Mouse (Mus musculus) ES-E14 (cell line): ENCODE data around the gene Arhgap10. TPM values are rescaled to one million over a fixed set of nuclear protein-coding genes. Genes with fewer than 3 reads are reported as not detected.

Experiments
- DNase-seq: peaks from one replicate; pipeline ENCODE4 v3.0.0-alpha.2; 2013; ENCODE audit warnings: low read depth, low spot score
- H3K27ac ChIP-seq: 2 replicates; pipeline ENCODE4 v1.5.1; 2012; ENCODE audit warnings: low read depth, mild to moderate bottlenecking, low read length, moderate library complexity, mixed read lengths; ENCODE audit not compliant: poor library complexity, insufficient read depth, severe bottlenecking
- H3K36me3 ChIP-seq: 2 replicates; pipeline ENCODE4 v1.6.1; 2012; ENCODE audit warnings: mild to moderate bottlenecking, low read length, moderate library complexity, mixed read lengths; ENCODE audit not compliant: control insufficient read depth, poor library complexity, insufficient read depth, severe bottlenecking
- H3K4me1 ChIP-seq, 2 experiments: fragments of 150-350 bp in 1 of 2; sonication (generic) in 1 of 2; 2 replicates each; pipeline ENCODE4 v1.6.1; 2012; ENCODE audit warnings: low read length in 2 of 2, mild to moderate bottlenecking in 1 of 2, mixed read lengths in 1 of 2; ENCODE audit not compliant: control insufficient read depth in 2 of 2, insufficient read depth in 2 of 2, poor library complexity in 1 of 2
- H3K4me3 ChIP-seq, 2 experiments: fragments of 150-350 bp in 1 of 2; sonication (generic) in 1 of 2; 2 replicates each; pipeline ENCODE4 v1.5.1; 2012; ENCODE audit warnings: low read length in 2 of 2, low read depth in 1 of 2, mild to moderate bottlenecking in 1 of 2, mixed read lengths in 1 of 2; ENCODE audit not compliant: insufficient read depth in 1 of 2, poor library complexity in 1 of 2, severe bottlenecking in 1 of 2
- H3K9ac ChIP-seq: 2 replicates; pipeline ENCODE4 v1.6.1; 2012; ENCODE audit warnings: low read depth, mild to moderate bottlenecking, low read length, mixed read lengths; ENCODE audit not compliant: poor library complexity, insufficient read depth, severe bottlenecking
- H3K9me3 ChIP-seq: fragments of 150-350 bp; sonication (generic); 2 replicates; pipeline ENCODE4 v1.6.1; 2012; ENCODE audit warnings: low read depth, mild to moderate bottlenecking, low read length; ENCODE audit not compliant: control insufficient read depth, insufficient read depth
- CHD2 ChIP-seq: IDR thresholded peaks from 2 replicates; pipeline ENCODE4 v1.6.1; 2014; ENCODE audit warnings: mild to moderate bottlenecking, low read depth, low read length, inconsistent platforms
- HCFC1 ChIP-seq: IDR thresholded peaks from 2 replicates; pipeline ENCODE4 v1.6.1; 2012; ENCODE audit warnings: low read length, inconsistent platforms, borderline replicate concordance; ENCODE audit not compliant: insufficient read depth
- MAFK ChIP-seq: IDR thresholded peaks from 2 replicates; pipeline ENCODE4 v1.6.1; 2014; ENCODE audit warnings: mild to moderate bottlenecking, low read depth, low read length, inconsistent platforms; ENCODE audit not compliant: insufficient read depth
- ZC3H11A ChIP-seq: IDR thresholded peaks from 2 replicates; pipeline ENCODE4 v1.6.1; 2012; ENCODE audit warnings: low read depth, mild to moderate bottlenecking, inconsistent platforms, low read length, borderline replicate concordance
- ZNF384 ChIP-seq: IDR thresholded peaks from 2 replicates; pipeline ENCODE4 v1.6.1; 2012; ENCODE audit warnings: low read depth, low read length, inconsistent platforms
- in situ Hi-C, 2 experiments: fragments of 600-800 bp; cut with MboI; formaldehyde crosslinking; loops; one replicate each; pipeline ENCODE4 v1.15.1; 2025; ENCODE audit warnings: low sequenced_read_pairs in 2 of 2, inconsistent platforms in 1 of 2; ENCODE audit not compliant: unreplicated experiment in 2 of 2
- total RNA-seq: library from RNA; depleted of rRNA; stranded (reverse); fragments of 300-350 nt; gene quantifications from 2 replicates; pipeline ENCODE4 v1.2.3, GENCODE M21; 2012

Gene Arhgap10
- total RNA-seq, 1 experiment, result 10.8 TPM

DNA sequence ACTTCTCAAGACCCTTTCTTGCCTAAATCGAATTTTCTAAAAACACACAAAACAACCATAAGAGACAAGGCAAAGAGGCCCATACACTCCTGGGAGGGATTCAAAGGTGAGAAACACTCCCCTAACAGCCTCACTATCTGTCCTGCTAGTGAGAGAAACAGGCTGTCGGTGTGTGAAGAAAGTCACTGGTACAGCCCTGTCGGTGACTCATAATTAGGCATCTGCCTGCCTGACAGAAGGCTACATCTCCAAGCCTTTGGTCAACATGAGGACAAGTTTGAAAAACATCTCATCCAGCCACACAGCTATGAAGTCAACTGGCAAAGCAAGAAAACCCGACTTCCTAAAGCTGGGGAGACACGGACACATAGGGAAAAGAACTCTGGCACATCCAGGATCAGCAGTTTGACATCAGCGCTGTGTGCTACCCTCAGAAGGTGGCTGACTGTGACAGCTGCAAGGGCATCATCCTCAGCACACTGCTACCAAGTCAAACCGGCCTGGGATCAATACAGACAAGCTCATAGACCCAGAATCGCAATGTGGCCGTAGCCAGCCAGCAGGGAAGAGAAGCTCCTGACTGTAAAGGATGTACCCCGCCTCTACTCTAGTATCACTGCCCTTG is 30.1 kb downstream of the Arhgap10 start:
- in situ Hi-C loops, result no loop called here
- Histone ChIP-seq H3K4me1 (0 out of 4 replicates have a peak, but pooled peaks cover 0 to 2% of the 10 kb centered on the region in 2 experiments), H3K9me3 (no peaks in the 10 kb centered on the region), H3K9ac (no peak overlapping the region), H3K4me3 (no peak overlapping the region), H3K27ac (no peak overlapping the region), H3K36me3 (no peaks in the 10 kb centered on the region)
- TF ChIP-seq HCFC1, result no peak
- no peak for TF ChIP-seq ZC3H11A
- TF ChIP-seq CHD2, result no peak
- no peak for TF ChIP-seq MAFK
- TF ChIP-seq ZNF384, result no peak
- no peak for DNase-seq

DNA sequence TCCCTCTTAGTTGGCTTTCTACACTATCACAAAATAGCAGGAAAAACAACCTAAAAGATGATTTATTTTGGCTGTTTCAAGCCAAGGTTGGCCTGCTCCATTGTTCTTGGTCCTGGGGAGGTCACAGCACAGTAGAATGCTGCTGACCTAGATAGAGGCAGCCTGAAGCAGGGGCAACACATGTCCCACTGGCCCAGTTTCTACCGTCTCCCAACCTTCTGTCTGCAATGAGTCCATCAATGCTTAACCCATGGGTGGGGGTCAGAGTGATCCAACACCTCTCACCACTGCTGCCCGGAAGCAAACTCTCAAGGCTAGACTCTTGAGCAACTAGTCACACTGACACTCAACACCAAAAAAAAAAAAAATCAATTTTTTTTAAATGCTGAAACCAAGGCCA is 31.0 kb downstream of the Arhgap10 start:
- no peaks in the 10 kb centered on the region for H3K36me3 ChIP-seq
- H3K9me3 ChIP-seq, result no peaks in the 10 kb centered on the region
- no peak overlapping the region for H3K27ac ChIP-seq
- DNase-seq, result no peak
- no peak overlapping the region for H3K9ac ChIP-seq
- in situ Hi-C loops, result no loop called here
- no peak overlapping the region for H3K4me3 ChIP-seq
- TF ChIP-seq ZNF384 (no peak), HCFC1 (no peak), ZC3H11A (no peak), CHD2 (no peak), MAFK (no peak)
- 0 out of 4 replicates have a peak, but pooled peaks cover 0 to 2% of the 10 kb centered on the region in 2 experiments for H3K4me1 ChIP-seq

GRCm38 (mm10) chr8:77484817-77485216 is 32.9 kb downstream of the Arhgap10 start:
- no peak for DNase-seq
- Histone ChIP-seq H3K9ac (no peak overlapping the region), H3K4me1 (0 out of 4 replicates have a peak, but pooled peaks cover 0 to 2% of the 10 kb centered on the region in 2 experiments), H3K36me3 (no peaks in the 10 kb centered on the region), H3K4me3 (no peak overlapping the region), H3K9me3 (no peaks in the 10 kb centered on the region), H3K27ac (no peak overlapping the region)
- in situ Hi-C loops, result no loop called here
- TF ChIP-seq ZC3H11A (no peak), HCFC1 (no peak), ZNF384 (no peak), MAFK (no peak), CHD2 (no peak)

GRCm38 (mm10) chr8:77484266-77484665 is 33.5 kb downstream of the Arhgap10 start:
- Histone ChIP-seq H3K4me3 (no peak overlapping the region), H3K4me1 (0 out of 4 replicates have a peak, but pooled peaks cover 0 to 2% of the 10 kb centered on the region in 2 experiments), H3K27ac (no peak overlapping the region), H3K9ac (no peak overlapping the region), H3K9me3 (no peaks in the 10 kb centered on the region), H3K36me3 (no peaks in the 10 kb centered on the region)
- TF ChIP-seq CHD2 (no peak), HCFC1 (no peak), ZC3H11A (no peak), MAFK (no peak), ZNF384 (no peak)
- DNase-seq, result no peak
- in situ Hi-C loops, result no loop called here

- TF ChIP-seq CHD2, result no peak
- TF ChIP-seq ZC3H11A, result no peak
- no peak for TF ChIP-seq MAFK
- TF ChIP-seq ZNF384, result no peak
- TF ChIP-seq HCFC1, result no peak
- no peaks in the 10 kb centered on the region for H3K36me3 ChIP-seq
- no peak overlapping the region for H3K4me3 ChIP-seq
- in situ Hi-C loops, result no loop called here
- DNase-seq, result no peak
- peaks cover 0 to 4% of the 10 kb centered on the region in 2 experiments; a peak in 1 of 4 replicates for H3K4me1 ChIP-seq
- no peak overlapping the region for H3K9ac ChIP-seq
- H3K27ac ChIP-seq, result no peak overlapping the region
- no peaks in the 10 kb centered on the region for H3K9me3 ChIP-seq
These were observed 34.1 kb downstream of the Arhgap10 start for GRCm38 (mm10) chr8:77483676-77484075.
